Mouse (Mus musculus) bone marrow macrophage, adult 2 months (primary cell): ENCODE measurements around the gene Dpm2.

ENCODE experiments used
- CTCF ChIP-seq: IDR thresholded peaks from 2 replicates; pipeline ENCODE4 v1.5.1; 2012; ENCODE audit warnings: low read depth, mild to moderate bottlenecking, low read length, moderate library complexity
- POLR2A ChIP-seq: IDR thresholded peaks from 2 replicates; pipeline ENCODE4 v1.6.1; 2012; ENCODE audit warnings: mild to moderate bottlenecking, low read depth, low read length, borderline replicate concordance

DNA sequence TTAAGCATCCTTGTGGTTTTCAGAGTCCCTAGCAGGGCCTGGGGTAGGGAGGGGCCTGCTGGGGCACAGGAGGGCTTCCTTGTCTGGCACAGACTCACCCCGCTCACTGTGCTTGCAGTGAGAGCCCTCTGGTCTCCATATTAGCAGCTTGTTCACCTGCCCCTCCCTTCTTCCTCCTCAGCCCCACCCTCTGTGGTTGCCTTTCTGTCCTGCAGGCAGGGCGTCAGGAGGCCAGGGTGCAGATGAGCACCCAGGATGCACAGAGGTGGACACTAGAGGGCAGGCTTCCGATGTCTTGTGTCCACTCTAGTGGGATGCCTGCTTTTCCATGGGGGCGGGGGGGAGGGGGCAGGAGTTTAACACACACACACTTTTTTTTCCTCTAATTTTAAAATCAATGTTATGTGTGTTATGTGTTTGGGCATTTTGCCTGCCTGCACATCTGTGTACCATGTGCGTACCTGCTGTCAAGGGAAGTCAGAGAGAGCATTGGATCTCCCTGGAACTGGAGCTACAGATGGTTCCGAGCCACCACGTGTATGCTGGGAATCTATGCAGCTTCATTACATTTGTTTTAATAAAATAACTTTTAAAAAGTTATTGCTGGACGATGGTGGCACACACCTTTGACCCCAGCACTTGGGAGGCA, 30.9 kb downstream of the Dpm2 start:
- no peak for TF ChIP-seq POLR2A
- TF ChIP-seq CTCF, result peak; percentile 46
